Comparison of ENCODE assay signal across 8 mouse cellular contexts in the genomic region with DNA sequence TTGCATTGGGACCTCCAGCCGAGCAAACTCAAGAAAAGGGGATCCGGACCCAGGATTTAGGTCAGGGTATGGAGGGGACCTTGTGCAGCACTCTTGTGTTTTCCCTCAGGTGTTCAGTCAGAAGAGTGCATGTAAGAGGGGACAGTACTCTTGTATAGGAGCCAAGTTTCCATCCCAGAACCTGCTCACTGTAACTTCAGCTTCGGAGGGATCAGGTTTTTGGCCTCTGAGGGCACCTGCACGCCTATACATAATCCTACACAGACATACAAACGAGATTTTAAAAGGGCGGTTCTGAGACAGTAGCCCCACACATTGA. TPM values are rescaled to one million over a fixed set of nuclear protein-coding genes. Genes with fewer than 3 reads are reported as not detected.
DNase-seq lines count a peak whose midpoint lies in the region; ATAC-seq and TF ChIP-seq lines count a peak whose summit lies in the region.

No protein-coding gene starts in this region.

- H3ac ChIP-seq in myocyte (ENCODE audit: control insufficient read depth, insufficient read length), result no peak overlapping the region

- peak overlapping the region; percentile 48 for H3K4me2 ChIP-seq in kidney, embryonic 14.5 days (replicated peaks; ENCODE audit: low read depth, low read length)
- H3K4me2 ChIP-seq in embryonic facial prominence, embryonic 13.5 days, result peak overlapping the region; percentile 75
- peak overlapping the region; percentile 67 for H3K4me2 ChIP-seq in intestine, embryonic 15.5 days (replicated peaks)
- H3K4me2 ChIP-seq in myocyte (ENCODE audit: low read depth), result peak overlapping the region; percentile 94

- H3K9ac ChIP-seq in kidney, embryonic 14.5 days (ENCODE audit: low read depth, low read length), result peak overlapping the region; percentile 56
- H3K9ac ChIP-seq in embryonic facial prominence, embryonic 13.5 days, result peak overlapping the region; percentile 73; the same call in 1 of the 2 replicates
- 0 out of 2 replicates have a peak overlapping the region, but pooled peaks have one; percentile 54 for H3K9ac ChIP-seq in intestine, embryonic 15.5 days

- H3K36me3 ChIP-seq in kidney, embryonic 14.5 days (ENCODE audit: control insufficient read depth, insufficient read depth, low read length), result peaks cover 21% of the 10 kb centered on the region
- H3K36me3 ChIP-seq in embryonic facial prominence, embryonic 13.5 days, result peaks cover 25% of the 10 kb centered on the region
- peaks cover 20% of the 10 kb centered on the region for H3K36me3 ChIP-seq in intestine, embryonic 15.5 days
- peaks cover 8% of the 10 kb centered on the region for H3K36me3 ChIP-seq in myocyte (ENCODE audit: control insufficient read depth, insufficient read depth)

- H3K27me3 ChIP-seq in kidney, embryonic 14.5 days (ENCODE audit: control insufficient read depth, insufficient read depth, low read length), result no peaks in the 10 kb centered on the region
- H3K27me3 ChIP-seq in embryonic facial prominence, embryonic 13.5 days, result no peaks in the 10 kb centered on the region
- H3K27me3 ChIP-seq in intestine, embryonic 15.5 days (replicated peaks), result no peaks in the 10 kb centered on the region
- H3K27me3 ChIP-seq in myocyte (ENCODE audit: control insufficient read depth, insufficient read depth, insufficient read length), result no peaks in the 10 kb centered on the region

- H3K9me3 ChIP-seq in kidney, embryonic 14.5 days (ENCODE audit: control insufficient read depth, low read length), result no peaks in the 10 kb centered on the region
- H3K9me3 ChIP-seq in embryonic facial prominence, embryonic 13.5 days, result no peaks in the 10 kb centered on the region
- H3K9me3 ChIP-seq in intestine, embryonic 15.5 days, result no peaks in the 10 kb centered on the region

- H3K79me2 ChIP-seq in myocyte (ENCODE audit: control insufficient read depth, insufficient read depth), result peaks cover 38% of the 10 kb centered on the region

- 92% methylated on average over 6 of the region's 6 CpGs for WGBS in kidney, embryonic 14.5 days
- WGBS in embryonic facial prominence, embryonic 13.5 days, result 86% methylated on average over 6 of the region's 6 CpGs
- 87% methylated on average over 6 of the region's 6 CpGs for WGBS in intestine, embryonic 15.5 days

- no peak for TF ChIP-seq POLR2A in myocyte (IDR thresholded peaks at IDR 0.05; ENCODE audit: insufficient read length, low read depth)

- no peak for DNase-seq in kidney, postnatal 14 days
- DNase-seq in frontal cortex, postnatal 25 days (ENCODE audit: low spot score in 2 of 2), result no peak
- no peak for DNase-seq in cerebellum, postnatal 25 days
- DNase-seq in thymus, postnatal 14 days, result no peak

- H3K4me3 ChIP-seq in kidney, embryonic 14.5 days (ENCODE audit: low read length), result no peak overlapping the region
- H3K4me3 ChIP-seq in embryonic facial prominence, embryonic 13.5 days, result no peak overlapping the region
- no peak overlapping the region for H3K4me3 ChIP-seq in intestine, embryonic 15.5 days (replicated peaks)
- H3K4me3 ChIP-seq in myocyte, result peak overlapping the region; percentile 85

- 0 out of 2 replicates have a peak overlapping the region, but pooled peaks have one; percentile 8 for H3K27ac ChIP-seq in kidney, embryonic 14.5 days (ENCODE audit: low read depth, low read length)
- peak overlapping the region; percentile 90; the same call in 1 of the 2 replicates for H3K27ac ChIP-seq in embryonic facial prominence, embryonic 13.5 days
- no peak overlapping the region for H3K27ac ChIP-seq in intestine, embryonic 15.5 days

- H3K4me1 ChIP-seq in kidney, embryonic 14.5 days (ENCODE audit: control insufficient read depth, insufficient read depth, low read length), result peaks cover 6% of the 10 kb centered on the region; the same call in 1 of the 2 replicates
- peaks cover 32% of the 10 kb centered on the region for H3K4me1 ChIP-seq in embryonic facial prominence, embryonic 13.5 days
- H3K4me1 ChIP-seq in intestine, embryonic 15.5 days (replicated peaks), result peaks cover 15% of the 10 kb centered on the region

- ATAC-seq in kidney, embryonic 14.5 days (ENCODE audit: low FRiP score, low TSS enrichment), result 0 out of 2 replicates have a peak, but pooled peaks have one; percentile 1
- ATAC-seq in embryonic facial prominence, embryonic 13.5 days (ENCODE audit: insufficient number of reproducible peaks, insufficient read depth, low FRiP score, low TSS enrichment, low read depth), result no peak
- no peak for ATAC-seq in intestine, embryonic 15.5 days

TF ChIP-seq in myocyte, 11 proteins besides CTCF, POLR2A, EP300 and RAD21:
- TF ChIP-seq E2F4 (IDR thresholded peaks at IDR 0.05; ENCODE audit: insufficient read depth) (no peak), MYOD1 (IDR thresholded peaks at IDR 0.05; ENCODE audit: control insufficient read depth in 1 of 3, insufficient read length in 2 of 3, low read depth in 2 of 3) (no peak), MAX (IDR thresholded peaks at IDR 0.05; ENCODE audit: low read depth) (no peak), MYOG (IDR thresholded peaks at IDR 0.05; ENCODE audit: control insufficient read depth in 1 of 3, insufficient read depth in 1 of 3, insufficient read length in 2 of 3, low read depth in 2 of 3) (no peak), REST (IDR thresholded peaks at IDR 0.05; ENCODE audit: insufficient read depth, insufficient read length) (no peak), TCF3 (IDR thresholded peaks at IDR 0.05; ENCODE audit: insufficient read length, low read depth) (no peak), POLR2AphosphoS2 (IDR thresholded peaks at IDR 0.05; ENCODE audit: insufficient read length, low read depth) (no peak), SRF (IDR thresholded peaks at IDR 0.05; ENCODE audit: control insufficient read depth, insufficient read length, low read depth) (no peak), CEBPB (IDR thresholded peaks at IDR 0.05; ENCODE audit: insufficient read depth, poor library complexity, severe bottlenecking) (no peak), TCF12 (IDR thresholded peaks at IDR 0.05; ENCODE audit: insufficient read depth, poor library complexity, severe bottlenecking) (no peak), USF1 (IDR thresholded peaks at IDR 0.05; ENCODE audit: low read depth) (no peak)

RNA-seq across cellular contexts. Expression of a gene that starts 0.8 kb away (rescaled TPM):
- polyA plus RNA-seq in kidney, embryonic 14.5 days (2014; fragmentation: Nextera tagmentation; extraction: Ambion mirVana), result 66.4 and 131 TPM in 2 replicates
- polyA plus RNA-seq in embryonic facial prominence, embryonic 13.5 days (2015; fragmentation: Nextera tagmentation; extraction: Ambion mirVana), result 132 and 150 TPM in 2 replicates
- 83.6 and 88.8 TPM in 2 replicates for polyA plus RNA-seq in intestine, embryonic 15.5 days (2015; fragmentation: Nextera tagmentation; extraction: Ambion mirVana)
- polyA plus RNA-seq in myocyte (2012; fragmentation: generic; extraction: Trizol), result 70.8 TPM

RNA-seq across cellular contexts. Expression of a gene that starts 15.6 kb away (rescaled TPM):
- polyA plus RNA-seq in kidney, embryonic 14.5 days (2014; fragmentation: Nextera tagmentation; extraction: Ambion mirVana), result 20.4 and 35.8 TPM in 2 replicates
- polyA plus RNA-seq in embryonic facial prominence, embryonic 13.5 days (2015; fragmentation: Nextera tagmentation; extraction: Ambion mirVana), result 29.1 and 30.0 TPM in 2 replicates
- 28.8 and 32.6 TPM in 2 replicates for polyA plus RNA-seq in intestine, embryonic 15.5 days (2015; fragmentation: Nextera tagmentation; extraction: Ambion mirVana)
- polyA plus RNA-seq in myocyte (2012; fragmentation: generic; extraction: Trizol), result 9.5 TPM

RNA-seq across cellular contexts. Expression of a gene that starts 15.7 kb away (rescaled TPM):
- 0.11 and 0.37 TPM in 2 replicates for polyA plus RNA-seq in kidney, embryonic 14.5 days (2014; fragmentation: Nextera tagmentation; extraction: Ambion mirVana)
- 0.08 and 0.19 TPM in 2 replicates for polyA plus RNA-seq in embryonic facial prominence, embryonic 13.5 days (2015; fragmentation: Nextera tagmentation; extraction: Ambion mirVana)
- 1.4 and 2.1 TPM in 2 replicates for polyA plus RNA-seq in intestine, embryonic 15.5 days (2015; fragmentation: Nextera tagmentation; extraction: Ambion mirVana)
- polyA plus RNA-seq in myocyte (2012; fragmentation: generic; extraction: Trizol), result 0.01 TPM

RNA-seq across cellular contexts. Expression of a gene that starts 45.7 kb away (rescaled TPM):
- polyA plus RNA-seq in kidney, embryonic 14.5 days (2014; fragmentation: Nextera tagmentation; extraction: Ambion mirVana), result 9.7 and 13.0 TPM in 2 replicates
- 12.9 and 13.7 TPM in 2 replicates for polyA plus RNA-seq in embryonic facial prominence, embryonic 13.5 days (2015; fragmentation: Nextera tagmentation; extraction: Ambion mirVana)
- 10.0 and 11.7 TPM in 2 replicates for polyA plus RNA-seq in intestine, embryonic 15.5 days (2015; fragmentation: Nextera tagmentation; extraction: Ambion mirVana)
- 6.8 TPM for polyA plus RNA-seq in myocyte (2012; fragmentation: generic; extraction: Trizol)

RNA-seq across cellular contexts. Expression of a gene that starts 53.2 kb away (rescaled TPM):
- polyA plus RNA-seq in kidney, embryonic 14.5 days (2014; fragmentation: Nextera tagmentation; extraction: Ambion mirVana), result 0.29 TPM in 1 of 2 replicates, not detected in the other
- not detected in 2 replicates for polyA plus RNA-seq in embryonic facial prominence, embryonic 13.5 days (2015; fragmentation: Nextera tagmentation; extraction: Ambion mirVana)
- polyA plus RNA-seq in intestine, embryonic 15.5 days (2015; fragmentation: Nextera tagmentation; extraction: Ambion mirVana), result not detected in 2 replicates
- polyA plus RNA-seq in myocyte (2012; fragmentation: generic; extraction: Trizol), result not detected
